Mouse (Mus musculus) liver (tissue): Measurements from ENCODE around the gene Bcat1.

Experiments used
- DNase-seq: peaks from one replicate; pipeline ENCODE4 v3.0.0-alpha.2; 2020; ENCODE audit warnings: mixed read lengths

Gene Bcat1

DNA sequence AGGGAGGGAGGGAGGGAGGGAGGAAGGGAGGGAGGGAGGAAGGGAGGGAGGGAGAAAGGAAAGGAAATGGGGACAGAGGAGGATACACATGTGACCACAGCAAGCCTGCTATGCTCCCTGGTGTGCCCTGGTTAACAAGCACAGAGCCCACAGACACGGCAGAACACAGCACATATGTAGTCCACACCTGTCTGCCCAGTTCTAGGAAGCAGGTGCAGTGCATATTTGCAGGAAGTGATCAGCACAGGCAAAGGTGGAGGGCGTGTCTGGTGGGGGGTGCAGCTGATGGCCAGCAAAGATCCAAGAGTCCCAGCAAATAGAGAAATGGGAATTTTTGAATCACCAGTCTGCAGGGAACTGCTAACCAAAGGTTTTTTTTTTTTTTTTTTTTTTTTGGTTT is 23.3 kb downstream of the Bcat1 start:
- DNase-seq, result no peak

DNA sequence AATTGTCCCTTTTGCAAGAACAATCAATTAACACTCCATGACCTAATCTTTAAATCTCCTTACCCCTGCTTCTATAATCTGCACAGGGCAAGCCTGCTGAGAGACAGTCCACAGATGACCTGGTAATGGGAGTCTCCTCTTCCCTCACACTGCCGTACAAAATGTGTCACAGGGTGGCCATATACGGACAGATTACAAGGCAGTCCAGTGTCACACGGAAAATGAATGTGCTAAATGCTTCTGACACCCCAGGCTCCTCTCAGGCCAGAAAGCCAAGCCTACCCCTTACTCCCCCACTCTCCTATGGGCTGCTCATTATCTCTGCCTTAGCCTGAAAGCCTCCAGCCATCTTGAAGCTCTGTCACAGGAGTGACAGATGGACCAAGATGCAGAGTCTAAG is 25.1 kb downstream of the Bcat1 start:
- DNase-seq, result no peak

DNA sequence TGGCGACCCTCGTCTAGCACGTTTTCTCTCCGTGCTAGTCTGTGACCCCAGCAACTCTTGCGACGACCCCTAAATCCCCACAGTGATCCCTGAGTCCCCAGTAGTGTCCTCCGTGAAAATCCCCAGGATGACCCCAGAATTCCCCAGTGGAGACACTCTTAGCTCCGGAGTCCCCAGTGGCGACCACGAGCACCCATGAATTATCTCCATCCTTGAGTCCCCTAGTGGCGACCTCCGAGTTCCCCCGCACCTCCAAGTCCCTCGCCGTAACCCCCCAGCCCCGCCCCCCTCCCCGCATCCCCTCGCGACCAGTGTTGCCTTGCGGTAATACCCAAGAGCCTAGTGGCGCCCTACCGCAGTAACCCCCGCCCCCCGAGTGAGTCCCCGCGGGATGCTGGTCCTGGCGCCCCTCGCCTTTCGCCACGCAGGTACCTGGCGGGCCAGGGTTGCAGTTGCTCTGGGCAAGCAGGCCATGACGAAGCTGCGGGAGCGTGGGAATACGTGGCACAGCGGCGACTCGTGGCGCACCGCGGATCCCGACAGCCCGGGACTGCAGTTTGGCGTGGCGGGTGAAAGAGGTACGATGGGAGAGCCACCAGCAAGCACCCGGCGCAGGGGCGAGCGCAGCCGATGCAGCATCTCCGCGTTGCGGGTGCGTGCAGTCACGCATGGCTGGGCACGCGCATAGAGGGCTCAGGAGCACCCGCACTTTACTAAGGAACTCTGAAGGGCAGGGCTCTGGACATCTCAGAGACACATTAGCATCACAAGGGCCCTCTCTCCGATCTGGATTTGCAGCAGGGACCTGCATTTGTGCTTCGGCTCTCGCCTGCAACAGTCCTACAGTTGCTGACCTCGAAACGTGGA is 27.6 kb downstream of the Bcat1 start:
- no peak for DNase-seq

DNA sequence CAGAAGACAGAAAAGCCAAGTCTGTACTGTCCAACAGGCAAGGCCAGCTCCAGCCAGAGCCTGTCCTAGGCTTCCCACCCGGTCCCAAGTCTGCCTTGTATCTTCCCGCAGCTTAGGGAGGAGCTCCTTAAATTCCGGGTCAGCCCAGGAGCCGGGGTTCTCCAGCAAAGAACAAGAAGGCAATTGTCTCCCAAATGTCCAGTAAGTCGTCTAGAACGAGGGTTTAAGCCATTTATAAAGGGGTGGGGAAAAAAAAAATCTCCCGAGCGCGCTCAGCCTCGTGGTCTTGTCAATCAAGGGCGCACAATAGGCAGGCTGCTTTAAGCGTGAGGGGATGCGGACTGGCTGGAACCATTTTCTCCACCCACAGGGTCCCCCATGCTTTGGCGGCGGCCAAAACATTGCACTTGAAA is 28.5 kb downstream of the Bcat1 start:
- DNase-seq, result no peak

DNA sequence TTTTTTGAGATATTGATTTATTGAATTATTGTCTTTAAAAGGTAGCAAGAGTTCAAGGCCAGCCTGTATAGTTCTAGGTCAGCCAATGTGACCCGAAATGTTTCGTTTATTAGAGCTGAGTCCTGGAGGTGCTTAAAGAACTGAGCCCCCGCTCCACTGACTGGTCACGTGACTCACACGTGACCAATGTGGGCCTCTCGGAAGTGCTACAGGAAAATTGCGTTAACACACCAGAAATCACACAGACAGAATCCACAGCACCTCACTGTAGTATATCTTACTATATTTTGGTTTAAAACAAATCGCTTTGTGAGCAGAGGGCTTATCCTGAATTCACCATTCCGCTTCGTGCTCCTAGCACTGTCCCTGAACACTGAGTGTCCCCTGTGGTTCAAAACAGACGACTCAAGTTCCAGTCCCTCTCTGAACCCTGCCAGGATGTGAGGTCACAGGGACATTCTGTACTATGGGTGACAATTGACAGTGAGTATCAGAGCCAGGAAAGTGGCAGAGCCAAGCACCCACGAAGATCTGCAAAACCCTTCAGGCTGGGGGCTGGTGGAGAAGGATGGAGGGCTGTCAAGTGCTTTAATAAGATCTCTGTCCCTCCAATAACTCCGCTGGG is 29.6 kb downstream of the Bcat1 start:
- DNase-seq, result no peak

DNA sequence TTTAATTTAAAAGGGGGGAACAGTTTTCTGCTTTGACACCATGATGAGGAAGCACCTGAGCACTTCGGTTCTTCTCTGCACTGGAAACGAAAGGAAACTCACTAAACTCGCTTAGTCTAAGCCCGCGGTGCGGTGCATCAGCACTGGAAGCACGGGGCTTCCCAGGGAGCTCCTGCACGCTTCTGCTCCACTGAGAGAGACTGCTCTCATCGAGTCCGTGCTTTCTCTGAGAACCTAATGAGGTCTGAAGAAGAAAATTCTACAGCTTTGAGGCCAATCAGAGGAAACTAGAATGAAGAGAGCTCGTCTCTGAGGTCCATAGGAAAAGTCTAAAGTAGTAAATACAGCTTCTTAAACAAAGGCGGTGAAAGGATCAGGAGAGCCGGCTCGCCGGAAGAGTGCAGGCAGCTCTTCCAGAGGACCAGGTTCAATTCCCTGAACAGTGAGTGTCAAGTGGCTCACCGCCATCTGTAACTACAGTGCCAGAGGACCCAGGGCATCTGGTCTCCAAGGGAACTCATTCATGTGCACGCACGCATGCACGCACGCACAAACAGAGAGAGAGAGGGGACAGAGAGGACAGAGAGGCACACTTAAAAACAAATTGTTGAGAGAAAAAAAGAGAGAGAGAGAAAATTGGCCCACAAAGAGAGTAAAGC is 30.9 kb downstream of the Bcat1 start:
- no peak for DNase-seq

DNA sequence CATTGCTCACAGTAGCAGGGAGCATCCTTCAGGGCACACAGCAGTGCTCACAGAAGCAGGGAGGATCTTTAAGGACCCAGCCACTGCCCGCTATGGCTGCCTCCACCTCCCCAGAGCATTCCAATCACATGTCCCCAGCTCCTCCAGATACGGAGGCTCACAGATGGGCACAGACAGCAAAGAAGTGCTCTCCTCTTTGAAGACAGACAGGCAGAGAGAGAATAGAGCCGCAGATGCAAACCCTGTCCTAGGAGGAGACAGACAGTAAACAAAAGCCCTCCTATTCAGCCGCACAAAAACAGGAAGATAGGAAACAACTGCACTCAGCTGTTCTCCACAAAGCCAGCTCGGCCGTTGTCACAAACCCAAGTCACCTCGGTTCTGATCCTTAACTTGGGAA is 35.3 kb downstream of the Bcat1 start:
- no peak for DNase-seq

DNA sequence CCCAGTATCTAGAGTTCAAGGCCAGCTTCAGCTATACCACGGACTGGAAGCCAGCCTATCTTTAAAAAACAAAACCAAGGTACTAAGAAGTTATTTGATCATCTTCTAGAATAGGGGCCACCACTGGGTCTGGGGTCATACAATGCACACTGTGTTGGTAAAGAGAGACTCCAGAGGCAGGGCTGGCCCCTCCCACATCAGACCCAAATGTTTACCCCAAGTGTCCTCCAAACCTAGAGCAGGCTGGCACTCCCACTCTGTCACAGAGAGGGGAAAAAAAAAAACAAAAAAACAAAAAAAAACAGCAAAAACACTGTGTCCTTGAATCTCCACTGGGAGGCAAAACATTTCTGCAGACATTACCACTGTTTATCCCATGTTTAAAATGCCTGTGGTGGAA is 38.4 kb downstream of the Bcat1 start:
- DNase-seq, result no peak

DNA sequence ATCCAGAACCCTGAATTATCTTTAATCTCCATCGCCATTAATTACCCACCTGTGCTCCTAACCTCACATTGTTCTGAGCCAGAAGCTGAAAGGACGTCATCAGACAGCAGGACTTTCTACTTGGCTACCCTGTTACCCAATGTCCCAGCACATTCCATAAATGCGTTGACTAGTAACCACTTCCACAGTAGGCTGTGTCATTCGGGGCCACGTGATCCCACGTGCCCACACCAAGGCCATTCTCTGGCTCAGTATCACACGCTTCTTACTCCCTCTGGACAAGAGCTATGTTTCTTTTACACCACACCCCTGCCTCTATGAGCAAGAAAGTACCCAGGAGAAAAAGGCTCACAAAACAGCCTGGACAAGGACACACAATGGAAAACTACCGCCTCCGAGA is 40.6 kb downstream of the Bcat1 start:
- no peak for DNase-seq

DNA sequence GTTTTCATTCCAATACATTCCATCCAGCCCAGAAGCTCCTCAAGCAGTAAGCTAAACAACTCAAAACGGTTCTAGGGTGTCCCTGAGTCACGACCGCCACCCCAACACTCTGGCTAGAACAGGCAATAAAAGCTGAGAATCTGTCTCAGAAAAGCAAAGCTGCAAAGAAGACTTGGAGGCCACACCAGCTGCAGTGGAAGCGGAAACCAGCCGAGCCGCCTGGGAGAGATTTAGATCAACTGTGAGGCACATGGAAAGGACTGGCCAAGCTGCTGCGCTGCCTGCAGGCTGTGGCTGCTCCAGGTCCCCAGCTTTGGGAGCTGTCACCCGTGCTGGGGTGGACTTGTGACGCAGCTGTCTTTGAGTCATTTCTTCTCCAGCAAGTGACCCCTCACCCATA is 45.4 kb downstream of the Bcat1 start:
- DNase-seq, result no peak

DNA sequence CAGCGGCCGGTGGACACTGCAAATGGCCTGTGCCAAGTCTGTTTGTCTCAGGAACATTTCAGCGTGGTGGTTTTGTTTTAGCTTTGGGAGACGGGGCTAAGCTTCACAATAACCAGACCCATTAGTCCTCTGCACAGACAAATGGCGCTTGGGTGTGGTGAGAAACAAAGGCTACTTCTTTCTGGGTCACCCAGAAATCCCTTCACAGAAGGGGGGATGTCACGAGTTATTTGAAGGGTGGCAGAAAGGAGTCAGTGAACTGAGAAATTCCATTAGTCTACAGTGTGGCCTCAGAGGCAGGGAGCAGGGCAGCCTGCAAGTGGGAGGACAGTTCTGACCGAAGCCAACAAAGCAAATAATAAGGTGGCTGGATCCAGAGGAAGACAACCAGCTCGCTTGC is 52.0 kb downstream of the Bcat1 start:
- DNase-seq, result no peak

DNA sequence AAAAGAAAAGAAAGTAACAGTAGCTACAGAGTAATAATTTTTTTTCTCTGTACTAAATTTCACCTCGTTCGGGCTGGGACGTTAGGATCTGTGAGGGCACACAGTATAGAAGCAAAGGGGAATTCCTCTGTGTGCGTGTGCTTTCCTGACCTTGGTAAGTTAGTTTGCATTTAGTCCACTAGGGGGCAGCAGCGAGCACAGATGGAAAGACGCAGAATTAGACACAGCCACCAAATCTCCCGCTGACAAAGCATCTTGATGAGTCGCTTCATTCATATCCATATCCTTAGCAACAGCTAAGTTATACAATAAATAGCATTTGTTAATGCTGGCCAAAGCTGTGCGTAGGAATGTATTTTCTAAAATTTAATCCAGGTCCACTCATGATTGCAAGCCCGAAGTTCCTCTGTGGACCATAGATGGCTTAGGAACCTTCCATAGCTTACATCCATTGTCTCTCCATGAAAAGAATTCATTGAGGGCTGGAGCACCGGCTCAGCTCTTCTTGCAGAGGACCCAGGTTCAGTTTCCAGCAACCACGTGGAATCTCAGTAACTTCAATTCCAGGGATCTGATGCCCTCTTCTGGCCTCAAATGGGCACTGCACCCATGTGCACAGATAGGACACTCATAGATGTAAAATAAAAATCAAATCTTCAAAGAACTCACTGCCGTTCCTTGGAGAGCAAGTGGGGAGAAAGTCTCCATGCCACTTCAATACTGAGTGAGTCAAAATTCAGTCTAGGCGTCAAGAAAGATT is 52.8 kb downstream of the Bcat1 start:
- DNase-seq, result peak; percentile 57

DNA sequence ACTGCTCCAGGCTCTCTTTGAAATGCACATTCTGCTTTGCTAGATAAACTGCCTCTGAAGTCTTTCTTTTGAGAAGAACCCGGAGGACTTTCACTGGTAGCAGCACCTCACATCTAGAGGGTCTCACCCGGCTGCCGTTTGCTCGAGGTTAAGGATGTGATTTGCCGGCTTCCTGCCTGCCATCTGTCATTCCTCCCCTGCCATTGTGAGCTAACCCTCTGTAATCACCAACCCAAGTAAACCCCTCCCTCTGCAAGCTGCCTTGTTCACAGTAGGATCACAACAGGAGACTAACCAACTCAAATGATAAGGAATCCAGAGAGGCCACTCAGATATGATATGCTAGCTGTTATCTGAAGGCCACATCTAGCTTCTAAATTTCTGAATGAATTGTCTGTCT is 53.6 kb downstream of the Bcat1 start:
- no peak for DNase-seq

DNA sequence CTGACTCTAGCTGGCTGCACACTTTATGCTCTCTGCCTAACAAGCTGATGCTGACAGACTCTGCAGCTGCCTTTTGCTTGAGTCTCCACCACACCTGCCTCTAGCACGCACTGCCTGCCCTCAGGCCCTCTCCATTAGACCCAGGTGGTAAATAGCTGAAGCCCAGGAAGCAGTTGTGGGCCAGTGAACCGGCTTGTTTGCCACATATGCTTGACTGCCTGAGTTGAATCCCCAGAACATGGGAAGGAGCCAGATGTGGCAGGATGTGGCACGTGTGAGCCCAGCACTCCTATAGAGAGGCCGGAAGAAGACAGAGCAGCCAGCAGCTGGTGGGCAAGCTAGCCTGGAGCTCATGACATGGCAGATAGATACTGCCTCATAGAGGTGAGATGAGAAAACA is 55.4 kb downstream of the Bcat1 start:
- DNase-seq, result no peak

DNA sequence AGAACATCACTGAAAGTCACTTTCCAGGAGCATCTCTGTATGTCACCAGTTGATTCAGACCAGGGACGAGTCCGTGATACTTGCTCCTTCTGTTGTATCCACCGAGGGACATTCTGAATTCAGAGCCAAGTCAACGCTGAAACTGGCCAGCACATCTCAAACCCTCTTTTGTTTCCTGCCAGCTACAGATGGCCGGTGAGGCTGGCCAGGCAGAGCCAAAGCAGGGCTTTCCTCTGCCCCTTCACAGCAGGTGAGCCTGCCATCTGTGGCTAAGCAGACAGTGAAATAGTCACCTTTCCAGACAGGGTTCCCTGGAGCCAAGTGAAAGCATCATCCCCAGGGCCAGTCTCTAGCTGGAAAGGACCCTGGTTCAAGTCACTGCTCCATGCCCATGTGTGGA is 57.7 kb downstream of the Bcat1 start:
- DNase-seq, result no peak

DNA sequence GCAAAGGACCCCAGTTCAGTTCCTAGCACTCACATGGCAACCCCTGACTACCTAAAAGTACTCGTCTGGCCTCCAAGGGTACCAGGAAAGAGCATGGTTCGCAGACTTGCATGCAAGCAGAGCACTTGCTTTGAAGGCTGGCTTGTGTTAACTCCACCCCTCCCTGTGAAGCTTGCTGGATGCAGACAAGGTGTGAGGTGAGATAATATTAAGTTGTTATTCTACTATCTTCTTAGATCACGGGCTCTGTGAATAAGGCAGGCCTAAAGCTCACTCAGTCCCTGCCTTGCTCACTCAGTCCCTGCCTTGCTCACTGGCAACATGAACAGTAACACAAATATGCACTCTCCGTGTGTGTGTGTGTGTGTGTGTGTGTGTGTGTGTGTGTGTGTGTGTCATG is 58.5 kb downstream of the Bcat1 start:
- DNase-seq, result peak; percentile 22

DNA sequence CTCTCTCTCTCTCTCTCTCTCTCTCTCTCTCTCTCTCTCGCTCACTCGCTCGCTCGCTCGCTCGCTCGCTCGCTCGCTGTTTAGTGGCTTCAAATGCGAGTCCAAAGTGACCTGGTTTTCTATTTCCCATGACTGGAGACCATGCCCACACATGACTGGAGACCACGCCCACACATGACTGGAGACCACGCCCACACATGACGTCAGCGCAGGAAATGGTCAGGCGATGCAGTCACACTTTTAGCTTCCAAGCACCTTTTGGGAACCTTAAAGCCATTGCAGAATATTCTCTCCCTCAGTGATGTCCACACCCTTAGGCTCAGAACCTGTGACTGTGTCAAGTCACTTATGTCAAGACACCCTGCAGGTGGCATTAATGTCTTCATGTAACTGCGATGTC is 59.3 kb downstream of the Bcat1 start:
- DNase-seq, result no peak

DNA sequence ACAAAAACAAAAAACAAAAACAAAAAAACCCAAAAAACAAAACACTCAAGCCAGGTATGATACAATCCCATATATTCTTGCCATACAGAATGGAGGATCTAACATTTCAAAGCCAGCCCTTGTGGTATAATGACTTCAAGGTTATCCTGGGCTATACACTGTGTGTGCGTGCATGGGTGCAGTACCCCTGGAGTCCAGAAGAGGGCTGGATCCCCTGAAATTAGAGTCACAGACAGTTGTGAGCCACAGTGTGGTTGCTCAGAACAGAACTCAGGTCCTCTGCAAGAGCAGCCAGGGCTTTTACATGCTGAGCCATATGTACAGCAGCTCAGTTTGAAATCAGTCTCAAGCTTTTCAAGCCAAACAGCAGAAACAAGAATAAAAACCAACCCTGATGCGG is 61.0 kb downstream of the Bcat1 start:
- peak; percentile 21 for DNase-seq

DNA sequence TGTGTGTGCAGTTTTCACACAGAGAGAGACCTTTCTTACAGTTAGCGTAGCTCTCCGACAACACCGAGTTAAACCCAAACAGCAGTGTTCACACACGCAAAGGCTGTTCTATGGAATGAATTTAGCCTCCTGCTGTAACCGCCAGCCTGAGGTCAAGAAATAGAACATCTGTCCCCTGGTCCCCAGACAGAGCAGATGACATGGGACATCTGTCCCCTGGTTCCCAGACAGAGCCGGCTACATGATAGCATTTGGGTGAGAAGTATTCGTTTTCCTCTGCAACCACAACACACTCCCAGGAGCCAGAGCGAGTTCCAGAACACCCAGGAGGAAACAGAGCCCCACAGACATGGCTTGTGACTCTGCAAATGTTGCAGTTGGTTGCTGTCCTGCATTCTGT is 63.3 kb downstream of the Bcat1 start:
- DNase-seq, result no peak

DNA sequence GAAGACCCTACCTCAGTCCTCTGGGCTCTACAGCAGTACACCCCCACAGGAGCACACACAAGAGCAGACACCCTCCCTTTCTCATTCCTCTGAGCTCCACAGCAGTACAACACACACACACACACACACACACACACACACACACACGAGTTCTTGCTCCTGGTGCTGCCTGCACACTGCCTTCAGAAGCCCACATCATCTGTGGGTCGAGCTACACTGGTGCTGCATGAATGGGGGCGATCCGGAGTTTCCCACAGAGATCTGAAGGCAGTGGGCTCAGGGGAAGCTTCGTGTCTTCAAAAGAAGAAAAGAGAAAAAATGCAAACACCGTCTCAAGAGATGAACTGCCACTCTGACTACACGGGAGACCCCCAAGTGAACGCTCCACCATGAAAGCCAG is 64.8 kb downstream of the Bcat1 start:
- DNase-seq, result no peak

DNA sequence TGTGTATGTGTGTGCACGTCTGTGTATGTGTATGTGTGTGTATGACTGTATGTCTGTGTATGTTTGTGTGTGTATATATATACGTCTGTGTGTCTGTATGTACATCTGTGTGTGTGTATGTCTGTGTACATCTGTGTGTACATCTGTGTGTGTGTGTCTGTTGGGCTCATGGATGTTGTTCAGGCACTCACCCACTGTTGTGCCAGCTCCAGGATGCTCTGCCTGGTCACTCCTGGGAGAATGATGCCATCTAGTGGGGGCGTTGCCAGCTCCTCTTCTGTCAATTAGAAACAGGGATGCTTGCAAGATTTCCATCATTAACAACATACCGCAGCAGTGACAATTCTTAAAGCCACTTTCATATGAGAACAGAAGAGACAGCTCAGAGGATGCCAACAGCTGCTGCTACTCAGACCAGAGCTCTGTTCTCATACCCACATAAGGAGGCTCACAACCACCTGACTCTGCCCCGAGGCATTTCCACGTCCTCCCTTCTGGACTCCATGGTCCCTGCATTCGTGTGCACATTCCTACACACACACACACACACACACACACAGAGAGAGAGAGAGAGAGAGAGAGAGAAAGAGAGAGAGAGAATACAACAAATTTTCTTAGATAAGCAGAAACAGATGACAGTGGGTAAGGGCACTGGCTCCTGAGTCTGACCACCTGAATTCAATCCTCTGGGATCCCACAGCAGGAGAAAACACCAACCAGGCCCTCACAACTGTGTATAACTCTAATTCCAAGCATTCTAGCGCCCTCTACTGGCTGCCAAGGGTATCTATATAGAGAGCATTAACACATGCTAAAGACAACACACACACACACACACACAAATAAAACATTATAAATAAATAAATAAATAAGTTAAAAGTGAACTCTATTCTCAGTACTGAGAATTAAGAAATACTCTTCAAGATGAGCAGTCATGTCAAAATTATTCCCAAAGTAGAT is 65.8 kb downstream of the Bcat1 start:
- DNase-seq, result peak; percentile 31

DNA sequence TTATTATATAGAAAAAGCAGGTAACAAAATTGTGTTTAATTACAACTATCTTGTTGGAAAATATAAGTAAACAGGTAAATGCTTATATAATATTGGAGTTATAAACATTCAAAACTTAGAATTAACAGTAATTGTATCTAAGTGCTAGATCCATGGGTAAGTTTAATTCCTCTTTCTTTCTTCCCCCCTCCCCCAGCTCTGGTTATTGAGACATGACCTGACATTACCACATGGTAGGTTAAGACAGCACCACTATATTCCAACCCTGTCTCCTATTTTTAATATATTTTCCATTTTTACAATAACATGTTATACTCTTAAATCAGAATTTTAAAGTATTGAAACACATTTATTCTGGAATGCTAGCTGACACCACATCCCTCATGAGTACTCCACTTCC is 72.5 kb downstream of the Bcat1 start:
- DNase-seq, result no peak
